Mouse (Mus musculus) layer of hippocampus, adult 18-20 months (tissue): ENCODE results near the gene Denr. TPM values are rescaled to one million over a fixed set of nuclear protein-coding genes. Genes with fewer than 3 reads are reported as not detected.

Source experiments
- DNase-seq, 2 experiments: peaks; one replicate each; pipeline ENCODE4 v3.0.0; 2022; ENCODE audit warnings: low spot score in 2 of 2
- total RNA-seq, 2 experiments: library from RNA; stranded (reverse); gene quantifications; 2 replicates each; pipeline ENCODE4 v1.2.3; 2021

Denr gene
- total RNA-seq, 2 experiments from 2014 or later, result 64.9 TPM

GRCm38 (mm10) chr5:123906146-123906975 is 614 bp upstream of the Denr start:
- no peak for DNase-seq

- DNase-seq, result no peak
These were observed 629 bp downstream of the Denr start for GRCm38 (mm10) chr5:123907631-123907977.

- no peak for DNase-seq
These were observed 7.9 kb downstream of the Denr start for GRCm38 (mm10) chr5:123914852-123915251.

- no peak for DNase-seq
These were observed 15.1 kb downstream of the Denr start for GRCm38 (mm10) chr5:123922112-123922511.

GRCm38 (mm10) chr5:123927118-123927517 is 20.1 kb downstream of the Denr start, which contains the start of gene Gm43518:
Gene Gm43518, plus strand, starts transcription at chr5:123927418.
- DNase-seq, result no peak

GRCm38 (mm10) chr5:123930508-123930989 is 23.6 kb downstream of the Denr start, which contains the start of gene Ccdc62:
Gene Ccdc62, plus strand, starts transcription at chr5:123930679.
- DNase-seq, result peak; percentile 88 to 95

GRCm38 (mm10) chr5:123931131-123931530 is 24.2 kb downstream of the Denr start:
- no peak for DNase-seq

GRCm38 (mm10) chr5:123932927-123933326 is 26.0 kb downstream of the Denr start:
- no peak for DNase-seq

- no peak for DNase-seq
These were observed 26.6 kb downstream of the Denr start for GRCm38 (mm10) chr5:123933556-123933955.

GRCm38 (mm10) chr5:123933957-123934591 is 27.1 kb downstream of the Denr start:
- DNase-seq, result no peak

GRCm38 (mm10) chr5:123935931-123936330 is 29.0 kb downstream of the Denr start:
- no peak for DNase-seq

GRCm38 (mm10) chr5:123938479-123938878 is 31.5 kb downstream of the Denr start:
- no peak for DNase-seq

- DNase-seq, result no peak
These were observed 39.6 kb downstream of the Denr start for GRCm38 (mm10) chr5:123946546-123946945.

- DNase-seq, result peak in 1 of 2 experiments; percentile 71
These were observed 40.2 kb downstream of the Denr start for GRCm38 (mm10) chr5:123947041-123947761.

- DNase-seq, result peak in 1 of 2 experiments; percentile 77
These were observed 45.5 kb downstream of the Denr start for GRCm38 (mm10) chr5:123952365-123953045.

- no peak for DNase-seq
These were observed 50.2 kb downstream of the Denr start for GRCm38 (mm10) chr5:123957213-123957612.

- no peak for DNase-seq
These were observed 52.0 kb downstream of the Denr start for GRCm38 (mm10) chr5:123959018-123959417.

- no peak for DNase-seq
These were observed 53.2 kb downstream of the Denr start for GRCm38 (mm10) chr5:123960129-123960528.

GRCm38 (mm10) chr5:123961046-123961445 is 54.1 kb downstream of the Denr start:
- DNase-seq, result no peak

- no peak for DNase-seq
These were observed 57.2 kb downstream of the Denr start for GRCm38 (mm10) chr5:123964208-123964607.

- DNase-seq, result no peak
These were observed 59.8 kb downstream of the Denr start for GRCm38 (mm10) chr5:123966759-123967158.
